Mouse (Mus musculus) cerebellum, adult 11 months (tissue): Measurements from ENCODE around the gene Hinfp.
"Not testable (repeated sequence)": the region's sequence is repeated elsewhere in the genome, so short reads cannot be mapped to it uniquely, and the experiment has no call there.

Experiments used
- DNase-seq: peaks from one replicate; pipeline ENCODE4 v3.0.0; 2022

Gene Hinfp

DNA sequence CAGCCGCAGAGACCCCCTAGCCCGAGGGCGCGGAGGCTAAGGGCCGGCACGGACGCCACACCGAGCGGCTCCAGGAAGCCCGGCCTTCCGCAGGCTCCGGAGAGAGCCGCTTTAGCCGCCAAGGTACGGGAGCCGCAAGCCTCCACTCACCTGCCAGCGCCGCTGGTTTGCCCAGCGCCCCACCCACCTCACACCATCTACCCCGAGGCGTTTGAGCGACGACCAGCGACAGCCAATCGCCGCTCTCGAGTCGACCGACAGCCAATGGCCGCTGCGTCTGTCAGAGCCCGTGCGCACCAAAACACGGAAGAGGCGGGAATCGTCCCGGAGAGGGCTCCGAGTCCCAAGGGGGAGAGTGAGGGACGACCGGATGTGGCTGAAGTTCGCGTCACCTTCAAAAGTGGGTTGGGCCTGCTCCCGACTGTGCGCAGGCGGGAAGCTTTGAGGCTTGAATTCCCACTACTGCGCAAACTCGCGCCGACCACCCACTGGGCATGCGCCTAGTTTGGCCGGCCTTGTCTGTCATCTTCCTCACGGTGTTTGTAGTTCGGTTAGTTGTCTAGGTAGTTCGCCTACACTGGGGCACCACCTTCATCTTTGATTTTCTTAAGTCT, at the start of gene Hinfp:
TSS of gene Hinfp (minus strand) at position 206 of the 614 bp plus-strand sequence.
- DNase-seq = peak; percentile 97

DNA sequence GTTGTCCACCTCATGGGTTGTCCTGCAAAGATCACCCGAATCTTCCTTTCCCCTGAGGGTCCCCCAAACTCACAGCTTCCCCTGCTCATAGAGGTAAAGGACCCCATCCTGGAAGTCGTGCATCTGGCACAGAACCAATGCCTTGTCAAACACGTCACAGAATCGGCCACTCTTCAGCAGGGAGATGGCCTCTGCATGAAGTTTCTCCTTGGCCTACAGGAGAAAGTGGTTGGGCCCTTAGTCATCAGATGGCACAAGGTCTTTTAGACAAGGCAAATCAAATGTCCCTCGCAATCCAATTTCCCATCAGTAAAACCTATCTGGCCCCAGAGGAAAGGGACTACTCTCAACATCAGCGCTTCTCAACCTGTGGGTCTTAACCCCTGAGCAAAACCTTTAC, 47.7 kb upstream of the Hinfp start:
- DNase-seq = no peak

DNA sequence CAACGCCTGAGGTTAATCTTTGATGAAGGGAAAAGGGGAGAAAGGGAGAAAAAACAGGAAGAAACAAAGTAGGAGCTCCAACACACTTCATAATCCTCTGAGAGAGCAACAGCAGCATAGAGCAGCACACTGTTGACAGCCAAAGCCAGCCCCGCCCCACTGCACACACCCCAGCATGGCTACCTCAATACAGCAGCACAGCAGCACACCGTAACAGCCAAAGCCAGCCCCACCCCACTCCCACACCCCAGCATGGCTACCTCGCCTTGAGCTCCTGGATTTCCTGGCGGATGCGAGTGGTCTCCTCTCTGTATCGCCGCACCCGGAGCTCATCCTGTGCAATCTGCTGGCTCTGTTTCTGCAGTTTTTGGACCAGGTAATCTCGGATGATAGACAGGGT, 46.9 kb upstream of the Hinfp start:
- DNase-seq = no peak

DNA sequence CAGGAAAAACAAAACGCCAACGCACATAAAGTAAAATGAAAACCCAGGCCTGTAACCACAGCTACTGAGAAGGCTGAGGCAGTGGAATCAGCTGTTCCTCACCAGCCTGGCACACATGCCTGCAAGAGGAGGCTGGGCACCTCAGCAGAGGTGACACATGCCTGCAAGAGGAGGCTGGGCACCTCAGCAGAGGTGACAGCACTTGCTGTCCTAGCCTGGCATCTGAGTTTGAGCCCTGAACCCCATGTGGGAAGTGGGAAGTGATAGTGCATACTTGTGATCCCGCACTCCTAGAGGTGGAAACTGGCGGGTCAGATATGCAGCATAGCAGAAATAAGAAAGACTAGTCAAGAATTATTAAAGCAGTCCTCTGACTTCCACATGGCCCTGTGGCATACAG, 45.9 kb upstream of the Hinfp start:
- no peak for DNase-seq

DNA sequence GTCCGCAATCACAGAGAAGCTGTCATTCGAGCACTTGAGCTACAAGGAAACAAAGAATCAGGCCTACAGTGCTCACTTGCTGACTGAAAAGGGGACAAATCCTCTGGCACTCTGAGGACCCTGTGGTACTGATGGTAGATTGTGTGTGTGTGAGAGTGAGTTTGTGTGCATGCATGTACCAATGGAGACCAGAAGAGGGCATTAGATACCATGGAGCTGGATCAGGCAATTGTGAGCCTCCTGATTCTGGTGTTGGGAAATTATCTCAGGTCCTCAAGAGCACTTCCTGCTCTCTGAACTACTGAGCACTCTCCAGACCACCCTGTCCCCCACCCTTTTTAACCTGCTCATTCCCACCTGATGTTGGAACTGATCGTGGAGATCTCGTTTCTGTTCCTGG, 43.1 kb upstream of the Hinfp start:
- DNase-seq = no peak

DNA sequence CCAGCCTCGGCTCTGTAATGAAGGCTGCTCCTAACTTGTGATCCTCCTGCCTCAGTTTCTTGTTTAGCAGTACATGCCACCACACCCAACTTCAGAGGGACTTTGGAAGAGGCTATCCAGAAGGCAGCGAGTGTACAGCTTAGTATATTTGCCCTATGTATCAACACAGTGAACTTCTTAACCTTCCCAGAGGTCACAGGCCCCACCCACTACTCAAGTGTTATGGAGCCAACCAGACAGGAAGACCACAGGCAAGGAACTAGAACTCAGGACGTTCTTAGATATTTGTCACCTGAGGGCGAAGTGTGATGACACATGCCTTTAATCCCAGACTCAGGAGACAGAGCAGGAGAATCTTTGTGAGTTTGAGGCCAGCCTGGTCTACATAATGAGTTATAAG, 42.1 kb upstream of the Hinfp start:
- DNase-seq = no peak

DNA sequence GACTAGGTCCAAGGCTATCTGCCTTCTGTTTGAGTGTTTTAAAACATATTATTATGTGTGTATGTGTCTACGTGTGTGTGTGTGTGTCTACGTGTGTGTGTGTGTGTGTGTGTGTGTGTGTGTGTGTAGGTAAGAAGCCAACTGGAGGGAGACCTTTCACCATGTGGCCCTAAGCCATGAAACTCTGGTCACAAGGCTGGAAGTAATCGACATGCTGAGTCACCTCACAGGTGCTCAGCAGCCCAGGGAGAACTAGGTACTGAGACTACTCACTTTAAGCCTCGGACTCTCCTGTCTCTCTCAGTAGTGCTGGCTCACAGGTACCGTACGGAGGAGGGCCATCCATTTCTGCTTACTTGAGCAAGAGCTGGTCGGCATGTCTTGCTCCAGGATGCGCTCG, 41.7 kb upstream of the Hinfp start:
- no peak for DNase-seq

DNA sequence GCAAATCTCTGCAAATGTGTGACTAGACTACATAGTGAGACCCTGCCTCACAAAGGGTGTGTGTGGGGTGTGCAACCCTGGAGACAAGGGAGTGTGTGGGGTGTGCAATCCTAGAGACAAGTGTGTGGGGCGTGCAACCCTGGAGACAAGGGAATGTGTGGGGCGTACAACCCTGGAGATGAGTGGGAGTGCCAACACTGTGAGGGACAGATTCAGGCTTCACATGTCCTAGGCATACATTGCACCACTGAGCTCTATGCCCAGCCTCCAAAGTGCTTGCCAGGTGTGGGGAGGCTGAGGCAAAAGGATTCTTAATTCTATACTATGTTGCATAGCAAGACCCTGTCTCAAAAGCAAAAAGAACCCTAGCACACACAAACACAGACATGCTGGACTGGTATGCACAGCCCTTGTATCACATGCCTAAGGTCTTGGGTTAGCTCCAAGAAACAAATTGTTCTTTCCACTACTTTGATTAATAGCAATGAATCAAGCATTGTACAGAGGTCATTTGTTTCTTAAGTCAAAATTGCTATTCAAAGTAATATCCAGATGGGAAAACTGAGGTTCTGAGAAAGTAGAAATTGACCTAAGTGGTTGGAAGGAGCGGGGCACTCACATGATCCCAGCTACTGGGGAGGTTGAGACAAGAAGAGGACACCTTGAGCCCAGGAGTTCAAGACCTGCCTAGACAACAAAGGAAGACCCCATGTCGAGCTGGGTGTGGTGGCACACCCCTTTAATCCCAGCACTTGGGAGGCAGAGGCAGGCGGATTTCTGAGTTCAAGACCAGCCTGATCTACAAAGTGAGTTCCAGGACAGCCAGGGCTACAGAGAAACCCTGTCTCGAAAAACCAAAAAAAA, 40.3 kb upstream of the Hinfp start:
- DNase-seq = no peak

DNA sequence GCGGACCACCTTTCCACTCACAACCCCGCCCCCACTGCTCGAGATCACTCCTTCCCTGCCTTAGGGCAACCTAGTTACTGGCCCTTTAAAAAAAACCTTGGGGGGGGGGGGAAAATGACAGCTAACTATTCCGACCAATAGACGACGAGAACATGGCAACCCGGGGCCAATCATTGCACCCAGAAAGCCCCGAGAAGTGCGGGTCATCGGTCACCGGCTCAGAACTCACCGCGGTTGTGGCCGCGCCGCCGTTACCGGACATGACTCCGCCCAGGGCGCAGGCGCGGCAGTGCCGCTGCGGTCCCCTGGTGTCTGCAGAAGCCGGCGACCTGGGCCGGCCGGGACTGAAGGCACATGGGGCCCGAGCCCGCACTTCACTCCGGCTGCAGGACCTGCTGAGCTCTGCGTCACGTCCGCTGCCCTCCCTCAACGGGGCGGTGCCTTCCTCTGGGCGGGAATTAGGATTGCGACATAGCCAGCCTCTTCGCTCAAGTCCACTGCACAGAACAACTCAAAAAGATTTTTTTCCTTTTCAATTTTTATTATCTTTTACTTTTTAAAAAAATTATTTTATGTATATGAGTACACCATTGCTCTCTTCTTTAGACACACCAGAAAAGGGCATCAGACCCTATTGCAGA, 38.4 kb upstream of the Hinfp start, which contains the start of gene Hmbs:
TSS of gene Hmbs (minus strand) at position 448 of the 641 bp plus-strand sequence.
- peak; percentile 80 for DNase-seq

DNA sequence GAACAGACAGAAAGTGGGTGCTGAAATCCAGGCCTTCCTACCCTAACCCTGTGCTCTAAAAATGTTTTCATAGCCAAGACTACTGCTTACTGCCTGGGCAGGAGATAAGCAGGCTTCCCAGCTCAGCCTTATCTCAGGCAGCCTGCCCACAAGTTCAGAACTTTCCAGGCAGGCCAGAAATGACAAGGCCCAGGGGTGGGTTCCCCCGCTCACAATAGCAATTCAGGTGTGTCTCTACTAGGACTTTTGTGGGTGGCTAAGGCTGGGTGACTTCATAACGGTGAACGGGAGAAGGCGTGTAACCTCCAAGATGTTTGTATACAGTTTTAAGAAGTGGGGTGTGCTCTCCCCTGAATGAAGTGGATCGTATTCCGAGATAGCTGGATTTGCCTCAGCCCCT, 37.8 kb upstream of the Hinfp start:
- DNase-seq = no peak

DNA sequence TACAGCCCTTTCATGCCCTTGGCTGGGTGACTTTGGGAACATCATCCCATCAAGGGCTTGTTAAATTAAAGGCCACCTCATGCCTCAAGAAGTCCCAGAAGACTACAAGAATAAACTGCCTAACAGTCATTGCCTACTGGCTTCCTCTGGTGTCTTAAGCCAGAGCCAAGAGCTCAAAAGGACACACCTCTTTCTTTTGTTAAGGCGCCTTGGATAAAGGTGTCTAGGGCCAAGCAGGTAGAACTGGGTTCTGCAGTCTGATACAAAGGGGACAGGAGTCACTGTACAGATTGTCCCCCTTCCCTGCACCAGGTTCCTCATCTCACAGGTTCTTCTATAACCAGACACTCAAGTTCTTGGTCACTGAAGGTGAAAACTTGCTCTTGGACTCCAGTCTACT, 37.1 kb upstream of the Hinfp start:
- no peak for DNase-seq

DNA sequence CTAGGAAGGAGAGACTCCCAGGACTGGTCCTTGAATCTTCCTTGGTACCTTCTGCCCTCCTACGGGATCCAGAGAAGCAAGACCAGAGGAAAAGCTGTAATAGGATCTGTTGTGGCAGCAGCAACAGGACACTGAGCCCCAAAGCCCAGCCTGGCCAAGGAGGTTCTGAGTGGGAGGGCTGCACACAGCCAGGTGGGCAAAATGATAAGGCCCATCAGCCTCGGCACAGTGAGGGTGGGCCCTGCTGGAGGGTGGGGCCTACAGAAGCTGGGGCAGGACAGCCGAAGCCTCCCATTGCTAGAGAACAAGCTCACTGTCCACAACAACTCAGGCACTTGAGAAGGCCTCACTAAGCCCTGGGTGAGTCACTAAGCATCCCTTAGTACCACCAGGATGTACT, 36.7 kb upstream of the Hinfp start:
- no peak for DNase-seq

DNA sequence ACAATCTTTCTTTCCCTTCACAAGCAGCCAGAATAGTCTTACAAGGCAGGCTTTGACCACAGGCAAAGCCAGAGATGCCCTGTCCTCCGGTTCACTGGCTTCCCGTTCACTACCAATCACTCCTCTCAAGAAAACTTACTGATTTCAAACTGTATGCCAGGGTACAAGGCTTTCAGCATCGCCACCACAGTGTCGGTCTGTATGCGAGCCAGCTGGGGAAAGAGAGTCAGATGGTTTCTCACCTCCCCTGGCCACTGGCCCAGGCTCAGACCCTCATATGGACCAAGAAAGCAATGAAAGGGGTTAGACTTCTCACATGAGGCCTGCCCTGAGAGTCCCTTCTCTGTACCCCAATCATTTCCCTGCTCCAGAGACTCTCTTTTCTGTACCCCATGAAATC, 36.0 kb upstream of the Hinfp start:
- DNase-seq = no peak

DNA sequence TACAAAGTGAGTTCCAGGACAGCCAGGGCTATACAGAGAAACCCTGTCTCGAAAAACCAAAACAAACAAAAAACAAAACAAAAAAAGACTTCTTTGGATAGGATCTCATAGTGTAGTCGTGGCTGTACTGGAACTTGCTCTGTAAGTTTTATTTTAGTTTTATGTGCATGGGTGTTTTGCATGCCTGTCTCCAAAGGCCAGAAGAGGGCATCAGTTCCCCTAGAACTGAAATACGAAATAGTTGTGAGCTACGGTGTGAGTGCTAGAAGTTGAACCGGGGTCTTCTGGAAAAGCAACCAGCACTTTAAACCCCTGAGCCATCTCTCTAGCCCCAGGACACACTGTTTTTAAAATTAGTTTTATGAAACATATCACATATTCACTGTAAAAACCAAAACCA, 33.1 kb upstream of the Hinfp start:
- no peak for DNase-seq

DNA sequence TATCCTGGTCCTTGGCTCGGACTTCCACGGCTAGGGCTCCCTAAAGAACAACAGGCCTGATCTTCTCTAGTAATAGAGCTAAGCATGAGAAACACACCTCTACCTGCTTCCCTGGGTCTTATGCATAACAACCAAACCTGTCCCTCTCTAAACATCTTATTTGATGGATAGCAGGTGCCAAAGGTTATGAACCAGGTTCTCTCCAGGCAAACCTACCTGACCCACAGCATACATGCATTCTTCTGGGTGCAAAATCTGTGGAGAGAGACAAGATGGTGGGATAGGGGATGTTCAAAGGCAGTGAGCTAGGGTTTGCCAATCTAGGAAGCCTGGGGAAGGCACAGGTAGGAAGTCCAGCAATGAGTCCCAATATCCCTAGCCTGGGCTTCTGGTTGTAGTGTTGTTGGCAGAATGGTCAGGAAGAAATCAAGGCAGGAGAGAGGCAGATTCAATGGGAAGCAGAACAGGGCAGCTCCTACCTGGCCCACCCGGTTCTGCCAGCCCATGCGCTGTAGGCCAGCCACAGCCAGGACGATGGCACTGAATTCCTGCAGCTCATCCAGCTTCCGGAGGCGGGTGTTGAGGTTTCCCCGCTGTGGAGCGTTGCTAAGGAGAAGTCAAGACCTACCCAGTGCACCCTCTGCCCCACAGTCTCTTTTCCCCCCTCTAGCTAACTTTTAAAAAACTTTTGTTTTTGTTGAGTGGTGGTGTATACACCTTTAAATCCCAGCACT, 32.1 kb upstream of the Hinfp start:
- DNase-seq = no peak

DNA sequence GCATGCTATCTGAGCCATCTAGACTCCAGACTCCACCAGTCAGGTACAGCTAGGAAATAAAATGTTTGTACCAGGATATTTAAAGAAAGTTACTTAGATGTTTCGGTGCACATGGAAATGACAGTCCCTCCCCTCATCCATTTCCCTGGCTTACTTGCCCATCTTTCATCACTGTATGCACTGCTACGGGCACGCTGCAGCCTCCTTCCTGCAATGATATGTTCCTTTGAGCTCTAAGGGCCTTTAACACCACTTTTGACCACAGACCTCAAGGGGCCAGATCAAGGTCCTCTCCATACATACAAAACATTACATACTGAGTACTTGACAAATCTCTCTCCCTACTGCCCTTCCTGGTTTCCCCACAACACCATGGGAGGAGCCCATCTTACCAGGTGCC, 31.5 kb upstream of the Hinfp start:
- DNase-seq = no peak

DNA sequence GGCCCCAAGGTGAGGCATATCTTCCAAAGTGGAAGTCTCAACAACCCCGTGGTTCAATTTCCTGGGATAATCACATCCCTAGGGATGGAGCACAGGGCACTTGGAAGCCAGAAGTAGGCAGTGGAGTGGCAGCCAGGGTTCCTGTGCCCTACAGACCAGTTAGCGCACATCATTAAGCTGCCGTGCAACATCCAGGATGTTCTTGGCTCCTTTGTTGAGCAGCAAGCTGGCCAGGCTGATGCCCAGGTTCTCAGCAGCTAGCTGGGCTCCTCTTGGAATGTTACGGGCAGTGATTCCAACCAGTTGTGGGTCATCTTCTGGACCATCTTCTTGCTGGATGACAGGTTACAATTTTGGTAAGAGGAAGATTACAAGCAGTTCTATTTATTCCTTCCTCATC, 31.0 kb upstream of the Hinfp start:
- not testable (repeated sequence) for DNase-seq

DNA sequence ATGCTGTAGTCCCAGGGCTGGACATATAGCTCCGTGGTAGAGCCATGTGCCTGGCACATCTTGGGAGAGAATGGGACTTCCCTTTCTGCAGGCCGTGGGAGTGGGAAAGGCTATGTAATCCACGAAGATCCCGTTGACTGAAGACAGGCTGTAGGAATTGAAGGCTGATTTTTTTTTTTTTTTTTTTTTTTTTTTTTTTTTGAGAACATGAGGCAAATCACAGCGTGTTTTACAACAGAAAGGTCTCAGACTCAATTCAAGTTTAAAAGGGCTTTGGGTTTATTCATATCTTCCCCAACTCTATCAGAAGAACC, 30.6 kb upstream of the Hinfp start:
- no peak for DNase-seq

DNA sequence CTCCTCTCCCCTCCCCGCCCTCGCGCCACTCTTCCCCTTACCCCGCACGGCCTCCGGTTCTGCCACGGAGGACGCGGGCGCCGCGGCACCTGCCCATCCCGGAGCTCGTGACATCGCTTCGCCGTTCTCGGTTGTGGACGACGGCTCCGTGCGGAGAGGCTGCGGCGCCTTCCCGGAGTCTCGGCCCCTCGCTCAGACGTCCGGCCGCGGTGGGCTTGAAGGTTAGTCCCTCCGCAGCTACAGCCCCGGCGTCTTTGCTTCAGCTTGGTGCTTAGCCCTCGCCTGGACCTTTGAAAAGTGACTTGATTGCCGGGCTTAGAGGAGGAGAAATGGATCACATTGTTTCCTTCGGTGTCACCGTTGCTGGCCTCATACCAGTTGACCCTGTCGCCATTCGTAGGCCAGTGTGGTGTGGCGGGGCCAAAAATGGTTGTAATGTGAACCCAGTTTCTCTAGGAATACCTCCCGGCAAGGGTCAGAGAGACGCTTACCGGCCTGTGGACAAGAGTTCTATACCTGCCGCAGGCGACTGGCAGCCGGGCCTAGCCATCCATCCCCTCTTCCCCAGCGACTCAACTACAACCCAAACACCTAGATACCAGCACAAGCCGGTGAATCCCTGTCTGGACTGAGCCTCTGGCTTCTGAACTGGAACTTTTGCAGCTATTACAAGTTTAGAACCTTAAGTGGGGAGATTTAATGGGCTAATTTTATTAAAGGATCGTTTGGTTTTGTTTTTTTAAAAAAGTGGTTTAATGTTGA, 30.0 kb upstream of the Hinfp start:
- DNase-seq = peak; percentile 35

DNA sequence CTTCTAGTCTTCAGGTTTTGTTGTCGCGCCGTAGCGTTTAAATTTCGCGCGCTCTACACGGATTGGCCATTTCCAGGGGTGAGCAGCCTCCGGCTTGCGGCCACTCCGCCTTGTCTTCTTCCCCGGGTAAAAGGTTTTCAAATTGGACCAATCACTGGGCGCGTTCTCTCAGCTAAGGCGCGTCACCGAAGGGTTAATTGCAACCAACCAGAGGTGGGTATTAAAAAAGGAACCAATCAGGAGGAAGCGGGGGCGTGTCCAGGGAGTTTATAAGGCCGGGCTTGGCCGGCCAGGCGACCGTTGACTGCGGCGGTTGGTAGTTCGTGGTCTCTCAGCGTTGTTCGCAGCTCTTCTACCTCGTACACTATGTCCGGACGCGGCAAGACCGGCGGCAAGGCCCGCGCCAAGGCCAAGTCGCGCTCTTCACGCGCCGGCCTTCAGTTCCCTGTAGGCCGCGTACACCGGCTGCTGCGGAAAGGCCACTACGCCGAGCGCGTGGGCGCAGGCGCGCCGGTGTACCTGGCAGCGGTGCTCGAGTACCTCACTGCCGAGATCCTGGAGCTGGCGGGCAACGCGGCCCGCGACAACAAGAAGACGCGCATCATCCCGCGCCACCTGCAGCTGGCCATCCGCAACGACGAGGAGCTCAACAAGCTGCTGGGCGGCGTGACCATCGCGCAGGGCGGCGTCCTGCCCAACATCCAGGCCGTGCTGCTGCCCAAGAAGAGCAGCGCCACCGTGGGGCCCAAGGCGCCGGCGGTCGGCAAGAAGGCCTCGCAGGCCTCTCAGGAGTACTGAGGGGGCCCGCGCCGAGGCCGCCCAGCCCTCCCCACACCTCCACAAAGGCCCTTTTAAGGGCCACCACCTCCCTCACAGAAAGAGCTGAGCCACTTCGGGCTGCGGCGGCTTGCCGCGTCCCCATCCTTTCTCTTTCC, 29.2 kb upstream of the Hinfp start, which contains the start of gene H2afx:
TSS of gene H2afx (plus strand) at position 299 of the 935 bp plus-strand sequence.
- peak; percentile 98 for DNase-seq

DNA sequence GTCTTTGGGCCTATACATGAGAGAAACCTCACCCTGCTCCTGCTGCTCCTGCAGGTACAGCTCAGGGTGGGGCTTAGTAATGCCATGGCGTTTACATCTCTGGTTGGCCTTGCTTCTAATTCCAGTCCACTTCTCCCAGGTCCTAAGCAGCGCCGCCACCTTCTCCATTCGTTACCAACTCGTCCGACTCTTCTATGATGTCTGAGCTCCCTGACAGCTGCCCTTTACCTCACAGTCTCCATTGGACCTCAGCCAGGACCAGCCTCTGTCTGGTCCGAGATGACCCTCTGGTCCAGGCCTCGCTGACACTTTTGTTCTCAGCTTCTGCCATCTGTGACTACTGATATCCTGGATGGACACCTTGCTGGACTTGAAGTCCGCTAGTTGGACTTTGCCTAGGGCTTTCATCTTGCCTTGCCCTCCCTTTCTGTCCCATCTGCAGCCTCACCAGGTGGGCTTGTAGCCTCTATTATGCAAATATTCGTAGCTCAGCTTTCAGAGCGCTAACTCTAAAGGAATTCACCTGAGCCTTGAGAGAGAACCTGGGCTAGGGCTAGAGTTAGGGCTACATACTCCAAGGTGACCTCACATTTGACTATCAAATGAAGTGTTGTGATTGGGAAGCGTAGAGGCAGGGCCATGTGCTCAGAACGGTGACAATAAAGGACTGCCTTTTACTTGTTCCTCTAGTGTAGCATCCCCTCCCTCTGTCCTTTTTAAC, 27.6 kb upstream of the Hinfp start:
- peak; percentile 39 for DNase-seq
